Mouse (Mus musculus) intestine, embryonic 14.5 days (tissue): ENCODE measurements around the gene Triml2. TPM values are rescaled to one million over a fixed set of nuclear protein-coding genes. Genes with fewer than 3 reads are reported as not detected.
A peak's percentile ranks its signal among the peaks of the same experiment; 100 is the strongest.

Source experiments
- ATAC-seq: fragments of 200-750 bp; cut with Nextera tagmentation; replicated peaks from 2 replicates; pipeline ENCODE4 v1.8.0; 2017; ENCODE audit warnings: low read depth, moderate number of reproducible peaks, moderate TSS enrichment, moderate library complexity; ENCODE audit not compliant: low FRiP score, low TSS enrichment
- DNase-seq: peaks from one replicate; pipeline ENCODE4 v3.0.0-alpha.2; 2018; ENCODE audit warnings: low spot score
- H3K27ac ChIP-seq: fragments of 300-500 bp; sonication (generic); 2 replicates; pipeline ENCODE4 v1.5.1; 2014; ENCODE audit warnings: low read depth, mild to moderate bottlenecking, control low read depth
- H3K27me3 ChIP-seq: fragments of 300-500 bp; sonication (generic); replicated peaks from 2 replicates; pipeline ENCODE4 v1.6.1; 2014; ENCODE audit warnings: low read length, control low read depth; ENCODE audit not compliant: control insufficient read depth, insufficient read depth
- H3K36me3 ChIP-seq: fragments of 300-500 bp; sonication (generic); 2 replicates; pipeline ENCODE4 v1.6.1; 2014; ENCODE audit warnings: low read length, control low read depth; ENCODE audit not compliant: control insufficient read depth, insufficient read depth
- H3K4me1 ChIP-seq: fragments of 300-500 bp; sonication (generic); replicated peaks from 2 replicates; pipeline ENCODE4 v1.6.1; 2014; ENCODE audit warnings: low read length, control low read depth, mixed read lengths; ENCODE audit not compliant: control insufficient read depth, insufficient read depth
- H3K4me2 ChIP-seq: fragments of 300-500 bp; sonication (generic); 2 replicates; pipeline ENCODE4 v1.6.1; 2014; ENCODE audit warnings: low read length
- H3K4me3 ChIP-seq: fragments of 300-500 bp; sonication (generic); 2 replicates; pipeline ENCODE4 v1.5.1; 2014; ENCODE audit warnings: low read depth, low read length, control low read depth, mixed read lengths
- H3K9ac ChIP-seq: fragments of 300-500 bp; sonication (generic); 2 replicates; pipeline ENCODE4 v1.6.1; 2014; ENCODE audit warnings: mild to moderate bottlenecking, low read length
- H3K9me3 ChIP-seq: fragments of 300-500 bp; sonication (generic); 2 replicates; pipeline ENCODE4 v1.6.1; 2016; ENCODE audit warnings: low read length, control low read depth; ENCODE audit not compliant: control insufficient read depth
- WGBS: fragments of 180-500 bp; shearing (Covaris S2); extraction: QIAGEN DNeasy Blood & Tissue Kit; methylation state at CpG from one replicate; pipeline ENCODE4 v1.1.7; 2014; 5-methylcytosine and 5-hydroxymethylcytosine counted together
- polyA plus RNA-seq: library from polyadenylated mRNA; unstranded; fragments of >200 nt; fragmentation: Nextera tagmentation; extraction: Ambion mirVana; gene quantifications from 2 replicates; pipeline ENCODE4 v1.2.1, GENCODE M21; 2014

Triml2 gene
- polyA plus RNA-seq, 1 experiment from 2014 or later: not detected

GRCm38 (mm10) chr8:43178263-43178662 lies 2.1 kb upstream of the Triml2 start:
- Histone ChIP-seq H3K9ac (no peak overlapping the region), H3K4me1 (no peaks in the 10 kb centered on the region), H3K4me3 (no peak overlapping the region), H3K4me2 (no peak overlapping the region), H3K36me3 (no peaks in the 10 kb centered on the region), H3K27me3 (no peaks in the 10 kb centered on the region), H3K27ac (no peak overlapping the region), H3K9me3 (no peaks in the 10 kb centered on the region)
- 52% methylated on average over 3 of the region's 3 CpGs for WGBS
- DNase-seq (no peak), ATAC-seq (no peak)

- peak; percentile 89 for ATAC-seq
- Histone ChIP-seq H3K4me3 (no peak overlapping the region), H3K36me3 (no peaks in the 10 kb centered on the region), H3K9me3 (no peaks in the 10 kb centered on the region), H3K27me3 (no peaks in the 10 kb centered on the region), H3K4me2 (no peak overlapping the region), H3K9ac (no peak overlapping the region), H3K27ac (no peak overlapping the region), H3K4me1 (no peaks in the 10 kb centered on the region)
- no peak for DNase-seq
- 32% methylated on average over 4 of the region's 4 CpGs for WGBS
These were observed 1.2 kb upstream of the Triml2 start for GRCm38 (mm10) chr8:43179189-43179588.

GRCm38 (mm10) chr8:43182281-43182680 lies 1.9 kb downstream of the Triml2 start:
- DNase-seq: no peak
- no peak overlapping the region for H3K9ac ChIP-seq
- no peaks in the 10 kb centered on the region for H3K4me1 ChIP-seq
- H3K9me3 ChIP-seq: no peaks in the 10 kb centered on the region
- H3K4me3 ChIP-seq: no peak overlapping the region
- H3K4me2 ChIP-seq: no peak overlapping the region
- 91% methylated on average over 2 of the region's 2 CpGs for WGBS
- no peaks in the 10 kb centered on the region for H3K27me3 ChIP-seq
- ATAC-seq: no peak
- H3K36me3 ChIP-seq: no peaks in the 10 kb centered on the region
- H3K27ac ChIP-seq: no peak overlapping the region

GRCm38 (mm10) chr8:43215554-43215953 lies 35.2 kb downstream of the Triml2 start:
- Histone ChIP-seq H3K4me1 (no peaks in the 10 kb centered on the region), H3K36me3 (no peaks in the 10 kb centered on the region), H3K27me3 (no peaks in the 10 kb centered on the region), H3K4me2 (no peak overlapping the region), H3K4me3 (no peak overlapping the region), H3K9ac (no peak overlapping the region), H3K27ac (no peak overlapping the region), H3K9me3 (no peaks in the 10 kb centered on the region)
- ATAC-seq (no peak), DNase-seq (no peak)

- Histone ChIP-seq H3K9me3 (no peaks in the 10 kb centered on the region), H3K36me3 (no peaks in the 10 kb centered on the region), H3K27me3 (no peaks in the 10 kb centered on the region), H3K4me1 (no peaks in the 10 kb centered on the region), H3K4me2 (no peak overlapping the region), H3K4me3 (no peak overlapping the region), H3K27ac (no peak overlapping the region), H3K9ac (no peak overlapping the region)
- WGBS: 86% methylated on average over 3 of the region's 3 CpGs
- DNase-seq (no peak), ATAC-seq (no peak)
These were observed 63.0 kb downstream of the Triml2 start for GRCm38 (mm10) chr8:43243326-43243725.

Other genes starting within 250 kb of the Triml2 start
- gene Triml1, start 39.1 kb upstream of the Triml2 start, polyA plus RNA-seq: not detected in 2 replicates
- 0.16 TPM in 2 replicates for gene Zfp42, start 126.4 kb downstream of the Triml2 start, polyA plus RNA-seq